ENCODE assay signal across 8 mouse cellular contexts in genomic region chr2:122349136-122349785, GRCm38 (mm10). TPM values are rescaled to one million over a fixed set of nuclear protein-coding genes. Genes with fewer than 3 reads are reported as not detected.
DNase-seq lines count a peak whose midpoint lies in the region; ATAC-seq and TF ChIP-seq lines count a peak whose summit lies in the region.

No protein-coding gene starts in this region.

- intact Hi-C loops in left cerebral cortex, adult 2 months (cut with DNase I) = loop anchor here (2.0 kb wide), 1 partner anchor 20 kb away; the partner anchor contains the start of gene Shf
- intact Hi-C loops in left cerebral cortex, postnatal 4 days (cut with DNase I) = no loop called here

- H3K9me3 ChIP-seq in MEL (replicated peaks; ENCODE audit: insufficient read depth, low read length) = no peaks in the 10 kb centered on the region
- H3K9me3 ChIP-seq in hindbrain, embryonic 13.5 days = no peaks in the 10 kb centered on the region

- H3K9ac ChIP-seq in MEL (ENCODE audit: control insufficient read depth, low read depth, low read length, poor library complexity, severe bottlenecking) = peak overlapping the region; percentile 98
- peak overlapping the region; percentile 88 for H3K9ac ChIP-seq in hindbrain, embryonic 13.5 days

- H3K4me2 ChIP-seq in hindbrain, embryonic 13.5 days = peak overlapping the region; percentile 59

- TF ChIP-seq EP300 in MEL (IDR thresholded peaks at IDR 0.05; ENCODE audit: low read depth in 1 of 2, low read length in 2 of 2) = no peak

- peak overlapping the region; percentile 97 for H3K27ac ChIP-seq in left cerebral cortex, adult 2 months
- H3K27ac ChIP-seq in MEL (ENCODE audit: control insufficient read depth, low read depth, low read length) = no peak overlapping the region; the same call in 1 of the 2 replicates
- peak overlapping the region; percentile 100 for H3K27ac ChIP-seq in hindbrain, embryonic 13.5 days

- peak in 1 of 2 experiments; percentile 33 for DNase-seq in left cerebral cortex, adult 2 months (ENCODE audit: extremely low spot score in 1 of 2, low spot score in 2 of 2)
- no peak for DNase-seq in left cerebral cortex, postnatal 4 days
- no peak for DNase-seq in MEL (ENCODE audit: low read depth, low spot score)
- DNase-seq in embryo, embryonic 10 days (ENCODE audit: low spot score) = peak; percentile 55
- DNase-seq in lung, postnatal 36 days = peak; percentile 24
- DNase-seq in testis, postnatal 14 days (ENCODE audit: low spot score) = peak; percentile 62
- DNase-seq in frontal cortex, postnatal 25 days (ENCODE audit: low spot score in 2 of 2) = no peak

- 6% methylated on average over 14 of the region's 14 CpGs for WGBS in hindbrain, embryonic 13.5 days

- H3K27me3 ChIP-seq in MEL (ENCODE audit: control insufficient read depth in 1 of 2, insufficient read depth in 2 of 2, low read length in 2 of 2) = no peaks in the 10 kb centered on the region
- H3K27me3 ChIP-seq in hindbrain, embryonic 13.5 days = no peaks in the 10 kb centered on the region

- peaks cover 0 to 8% of the 10 kb centered on the region in 2 experiments; a peak in 2 of 4 replicates for H3K36me3 ChIP-seq in MEL (ENCODE audit: control insufficient read depth in 1 of 2, insufficient read depth in 2 of 2, low read length in 2 of 2)
- H3K36me3 ChIP-seq in hindbrain, embryonic 13.5 days = peaks cover 14% of the 10 kb centered on the region; the same call in 1 of the 2 replicates

- H3K79me2 ChIP-seq in MEL (ENCODE audit: control insufficient read depth, insufficient read depth, low read length, poor library complexity) = peaks cover 1% of the 10 kb centered on the region; the same call in 1 of the 2 replicates

- TF ChIP-seq CTCF in left cerebral cortex, adult 2 months (IDR thresholded peaks at IDR 0.05) = no peak
- no peak for TF ChIP-seq CTCF in MEL (IDR thresholded peaks at IDR 0.05 in 2 of 3, conservative IDR thresholded peaks at IDR 0.05 in 1 of 3; ENCODE audit: control insufficient read depth in 1 of 3, insufficient read depth in 1 of 3, low read depth in 2 of 3, low read length in 3 of 3, poor library complexity in 1 of 3, severe bottlenecking in 1 of 3)

- TF ChIP-seq RAD21 in MEL (IDR thresholded peaks at IDR 0.05; ENCODE audit: low read depth, low read length) = no peak

- peaks cover 3 to 4% of the 10 kb centered on the region in 2 experiments for H3K4me1 ChIP-seq in MEL (ENCODE audit: control insufficient read depth in 1 of 2, insufficient read depth in 2 of 2, low read length in 2 of 2)
- peaks cover 66% of the 10 kb centered on the region for H3K4me1 ChIP-seq in hindbrain, embryonic 13.5 days (replicated peaks)

- H3K4me3 ChIP-seq in left cerebral cortex, adult 2 months = peak overlapping the region; percentile 90
- peak overlapping the region; percentile 72 to 89 for H3K4me3 ChIP-seq in MEL (ENCODE audit: control insufficient read depth in 1 of 2, insufficient read depth in 1 of 2, low read depth in 2 of 2, low read length in 2 of 2)
- peak overlapping the region; percentile 47 for H3K4me3 ChIP-seq in hindbrain, embryonic 13.5 days

- no peak for TF ChIP-seq POLR2A in MEL (IDR thresholded peaks at IDR 0.05; ENCODE audit: control insufficient read depth in 1 of 2, insufficient read depth in 1 of 2, low read depth in 1 of 2, low read length in 2 of 2, poor library complexity in 1 of 2)

- peak; percentile 30 for ATAC-seq in hindbrain, embryonic 13.5 days (ENCODE audit: low FRiP score)

TF ChIP-seq in MEL, 35 proteins besides CTCF, POLR2A, EP300 and RAD21:
- TF ChIP-seq CHD1 (IDR thresholded peaks at IDR 0.05; ENCODE audit: low read depth, low read length) = no peak
- no peak for TF ChIP-seq MAX (IDR thresholded peaks at IDR 0.05; ENCODE audit: low read length)
- TF ChIP-seq NRF1 (IDR thresholded peaks at IDR 0.05; ENCODE audit: insufficient read depth, low read depth, low read length, poor library complexity, severe bottlenecking) = no peak
- no peak for TF ChIP-seq GATA1 (IDR thresholded peaks at IDR 0.05; ENCODE audit: low read depth, low read length)
- TF ChIP-seq JUND (IDR thresholded peaks at IDR 0.05; ENCODE audit: low read depth, low read length) = no peak
- no peak for TF ChIP-seq BHLHE40 (IDR thresholded peaks at IDR 0.05; ENCODE audit: borderline replicate concordance, low read depth, low read length)
- no peak for TF ChIP-seq POLR2AphosphoS5 (IDR thresholded peaks at IDR 0.05; ENCODE audit: borderline replicate concordance, low read depth, low read length)
- no peak for TF ChIP-seq CHD2 (IDR thresholded peaks at IDR 0.05; ENCODE audit: low read length)
- TF ChIP-seq ELF1 (IDR thresholded peaks at IDR 0.05; ENCODE audit: low read depth, low read length) = no peak
- TF ChIP-seq ZC3H11A (IDR thresholded peaks at IDR 0.05; ENCODE audit: low read depth, low read length) = no peak
- TF ChIP-seq MEF2A (IDR thresholded peaks at IDR 0.05; ENCODE audit: extremely low read depth, insufficient replicate concordance, low read depth, low read length, poor library complexity, severe bottlenecking) = no peak
- TF ChIP-seq USF2 (IDR thresholded peaks at IDR 0.05; ENCODE audit: borderline replicate concordance in 1 of 2, insufficient read depth in 1 of 2, low read depth in 1 of 2, low read length in 2 of 2) = no peak
- TF ChIP-seq KAT2A (conservative IDR thresholded peaks at IDR 0.05; ENCODE audit: low read depth, low read length) = no peak
- TF ChIP-seq NELFE (IDR thresholded peaks at IDR 0.05; ENCODE audit: low read depth, low read length) = no peak
- no peak for TF ChIP-seq ZNF384 (IDR thresholded peaks at IDR 0.05; ENCODE audit: low read depth, low read length)
- no peak for TF ChIP-seq ZMIZ1 (IDR thresholded peaks at IDR 0.05; ENCODE audit: low read depth, low read length)
TF ChIP-seq in MEL: peak in this region for 0.

RNA-seq across cellular contexts. Expression of gene Shf, which starts 19.7 kb away (rescaled TPM):
- total RNA-seq in left cerebral cortex, adult 2 months (2021) = 10 to 100 TPM; 70.3 to 78.4 TPM
- total RNA-seq in left cerebral cortex, postnatal 4 days (2021) = 10 to 100 TPM; 54.9 to 56.9 TPM
- 3.6 and 4.3 TPM in 2 replicates for total RNA-seq in MEL (2012; rRNA removed)
- 1 to 10 TPM in 1 of 2 experiments, not detected in 1; 9.7 TPM for polyA plus RNA-seq in MEL (2012; ENCODE audit: insufficient read depth in 1 of 2, insufficient read length in 2 of 2, low read depth in 1 of 2, low replicate concordance in 2 of 2, missing spikeins in 1 of 2)
- 12.9 and 13.5 TPM in 2 replicates for polyA plus RNA-seq in hindbrain, embryonic 13.5 days (2015; fragmentation: Nextera tagmentation; extraction: Ambion mirVana)

RNA-seq across cellular contexts. Expression of gene Duox1, which starts 33.8 kb away (rescaled TPM):
- not detected for total RNA-seq in left cerebral cortex, adult 2 months (2021)
- total RNA-seq in left cerebral cortex, postnatal 4 days (2021) = under 1 TPM; 0.12 to 0.36 TPM
- not detected in 2 replicates for total RNA-seq in MEL (2012; rRNA removed)
- under 1 TPM in 1 of 2 experiments, not detected in 1; 0.01 TPM for polyA plus RNA-seq in MEL (2012; ENCODE audit: insufficient read depth in 1 of 2, insufficient read length in 2 of 2, low read depth in 1 of 2, low replicate concordance in 2 of 2, missing spikeins in 1 of 2)
- polyA plus RNA-seq in hindbrain, embryonic 13.5 days (2015; fragmentation: Nextera tagmentation; extraction: Ambion mirVana) = 0.13 and 0.16 TPM in 2 replicates

RNA-seq across cellular contexts. Expression of gene Duoxa1, which starts 35.7 kb away (rescaled TPM):
- total RNA-seq in left cerebral cortex, adult 2 months (2021) = not detected
- under 1 TPM; 0.40 to 0.66 TPM for total RNA-seq in left cerebral cortex, postnatal 4 days (2021)
- total RNA-seq in MEL (2012; rRNA removed) = not detected in 2 replicates
- not detected for polyA plus RNA-seq in MEL (2012; ENCODE audit: insufficient read depth in 1 of 2, insufficient read length in 2 of 2, low read depth in 1 of 2, low replicate concordance in 2 of 2, missing spikeins in 1 of 2)
- 0.13 TPM in 1 of 2 replicates, not detected in the other for polyA plus RNA-seq in hindbrain, embryonic 13.5 days (2015; fragmentation: Nextera tagmentation; extraction: Ambion mirVana)

RNA-seq across cellular contexts. Expression of gene Duoxa2, which starts 50.6 kb away (rescaled TPM):
- not detected for total RNA-seq in left cerebral cortex, adult 2 months (2021)
- under 1 TPM; 0.36 to 0.40 TPM for total RNA-seq in left cerebral cortex, postnatal 4 days (2021)
- not detected in 2 replicates for total RNA-seq in MEL (2012; rRNA removed)
- polyA plus RNA-seq in MEL (2012; ENCODE audit: insufficient read depth in 1 of 2, insufficient read length in 2 of 2, low read depth in 1 of 2, low replicate concordance in 2 of 2, missing spikeins in 1 of 2) = not detected
- not detected in 2 replicates for polyA plus RNA-seq in hindbrain, embryonic 13.5 days (2015; fragmentation: Nextera tagmentation; extraction: Ambion mirVana)

RNA-seq across cellular contexts. Expression of gene Duox2, which starts 51.0 kb away (rescaled TPM):
- not detected for total RNA-seq in left cerebral cortex, adult 2 months (2021)
- total RNA-seq in left cerebral cortex, postnatal 4 days (2021) = under 1 TPM; 0.22 to 0.58 TPM
- total RNA-seq in MEL (2012; rRNA removed) = not detected in 2 replicates
- polyA plus RNA-seq in MEL (2012; ENCODE audit: insufficient read depth in 1 of 2, insufficient read length in 2 of 2, low read depth in 1 of 2, low replicate concordance in 2 of 2, missing spikeins in 1 of 2) = not detected
- polyA plus RNA-seq in hindbrain, embryonic 13.5 days (2015; fragmentation: Nextera tagmentation; extraction: Ambion mirVana) = not detected in 2 replicates

Comparison
In these comparisons a context has a peak if more than half of its experiments do, and no peak if none do; other contexts are left out.
1. DNase-seq: peak in embryo, embryonic 10 days (single experiment), lung, postnatal 36 days (single experiment) and testis, postnatal 14 days (single experiment); none in left cerebral cortex, postnatal 4 days (single experiment), MEL (single experiment) and frontal cortex, postnatal 25 days (0 of 2).
2. RNA of gene Shf, which starts 19.7 kb away (total RNA-seq): 70.3 to 78.4 TPM in left cerebral cortex, adult 2 months and 54.9 to 56.9 TPM in left cerebral cortex, postnatal 4 days; 3.6 to 4.3 TPM in MEL; every median in the first group is over 10 times any median in the second.
3. Peak in every context shown above with its lines, with median percentiles within 50 percentile points of each other: H3K4me3 ChIP-seq.